Mouse (Mus musculus): ENCODE results near the gene Frmpd3. TPM values are rescaled to one million over a fixed set of nuclear protein-coding genes. Genes with fewer than 3 reads are reported as not detected.
"Not testable (repeated sequence)": the region's sequence is repeated elsewhere in the genome, so short reads cannot be mapped to it uniquely, and the experiment has no call there.

Gene Frmpd3
- not detected for total RNA-seq (2021)
- long read RNA-seq, experiment 1 = 0 reads
- long read RNA-seq, experiment 2 = 0 reads

DNA sequence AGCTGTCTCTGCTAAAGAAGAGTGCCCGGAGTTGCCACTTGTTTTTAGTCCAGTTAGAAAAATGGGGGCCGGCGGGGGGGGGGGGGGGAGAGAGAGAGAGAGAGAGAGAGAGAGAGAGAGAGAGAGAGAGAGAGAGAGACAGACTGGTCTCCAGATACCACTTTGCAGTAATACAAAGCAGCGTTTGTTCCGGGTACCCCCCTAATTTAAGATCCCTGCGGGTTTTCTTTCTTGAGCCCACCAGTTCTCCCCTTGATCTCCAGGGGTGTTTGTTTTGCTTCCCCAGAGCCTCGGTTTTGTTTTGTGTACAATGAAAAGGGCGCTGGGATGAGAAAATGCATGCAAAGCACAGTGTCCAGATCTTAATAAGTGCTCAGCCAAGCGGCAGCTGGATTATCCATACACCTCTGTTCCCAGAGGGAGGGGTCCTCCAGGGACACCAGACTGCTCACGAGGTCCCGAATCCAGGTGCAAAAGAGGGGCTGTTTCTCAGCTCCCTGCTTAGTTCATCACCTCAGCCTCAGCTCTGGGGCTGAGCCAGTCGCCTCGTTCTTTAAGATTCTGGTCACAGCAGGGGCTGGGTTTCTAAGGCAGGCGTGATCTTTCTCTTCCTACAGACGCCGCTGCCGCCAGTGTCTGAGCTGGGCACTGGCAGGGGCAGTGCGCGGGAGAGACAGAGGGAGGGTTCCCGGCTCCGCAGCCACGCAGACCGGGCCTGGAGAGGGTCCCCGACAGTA, at the start of gene Frmpd3:
TSS of gene Frmpd3 (plus strand) at position 608 of the 737 bp plus-strand sequence.
- no peak for DNase-seq

DNA sequence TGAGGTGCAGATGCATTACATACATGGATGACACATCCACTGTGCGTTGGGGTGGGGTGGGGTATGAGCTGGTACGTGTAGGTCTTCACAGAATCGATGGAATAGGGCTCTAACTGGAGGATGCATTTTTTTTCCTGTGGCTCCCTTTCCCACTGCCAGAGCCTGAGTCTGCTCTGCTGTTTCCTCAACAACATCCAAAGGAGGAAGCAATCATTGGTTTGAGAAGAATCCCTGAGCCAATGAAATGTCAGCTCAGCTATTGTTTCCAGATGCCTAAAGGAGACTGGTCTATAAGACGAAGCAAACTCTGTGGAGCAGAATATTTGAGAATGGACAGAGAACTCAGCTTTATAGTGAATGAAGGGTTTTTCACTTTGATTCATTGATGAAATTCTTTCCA, 38.3 kb upstream of the Frmpd3 start:
- DNase-seq = no peak

DNA sequence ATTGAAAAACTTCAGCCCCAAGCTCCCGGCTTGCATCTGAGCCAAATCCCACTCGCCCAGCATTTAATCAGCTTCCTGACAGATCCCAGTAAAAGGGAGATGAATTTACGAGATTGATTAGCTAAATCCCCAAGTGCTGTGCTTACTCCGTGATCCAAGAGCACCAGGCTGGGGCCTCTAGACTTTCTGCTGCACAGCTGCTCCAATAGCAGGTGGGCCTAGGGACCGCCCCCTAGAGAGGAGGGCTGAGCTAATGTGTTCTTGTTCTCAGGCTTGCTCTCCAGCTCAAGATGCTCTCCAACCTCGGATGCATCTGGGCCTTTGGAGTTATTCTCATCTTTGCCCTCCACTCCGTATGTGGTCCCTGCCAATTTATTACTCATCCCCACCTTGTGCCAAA, 36.4 kb upstream of the Frmpd3 start:
- DNase-seq = no peak

DNA sequence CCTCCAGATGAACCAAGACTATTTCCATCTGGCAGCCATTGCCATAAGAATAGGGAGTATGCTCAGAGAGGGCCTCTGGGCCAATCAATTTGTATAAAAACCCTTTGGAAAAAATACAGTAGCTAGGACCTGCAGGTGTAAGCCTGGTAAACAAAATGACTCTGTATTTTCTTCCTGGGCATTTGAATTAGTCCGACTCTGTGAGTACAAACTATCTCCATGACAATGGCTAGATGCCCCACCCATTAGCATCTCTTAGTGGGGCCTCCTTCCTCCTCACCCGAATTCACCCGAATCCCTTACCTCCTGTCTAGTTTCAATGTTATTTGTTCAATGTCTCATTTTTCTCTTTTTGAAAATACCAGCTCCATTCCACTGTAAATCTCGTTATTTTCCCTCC, 24.1 kb upstream of the Frmpd3 start:
- no peak for DNase-seq

DNA sequence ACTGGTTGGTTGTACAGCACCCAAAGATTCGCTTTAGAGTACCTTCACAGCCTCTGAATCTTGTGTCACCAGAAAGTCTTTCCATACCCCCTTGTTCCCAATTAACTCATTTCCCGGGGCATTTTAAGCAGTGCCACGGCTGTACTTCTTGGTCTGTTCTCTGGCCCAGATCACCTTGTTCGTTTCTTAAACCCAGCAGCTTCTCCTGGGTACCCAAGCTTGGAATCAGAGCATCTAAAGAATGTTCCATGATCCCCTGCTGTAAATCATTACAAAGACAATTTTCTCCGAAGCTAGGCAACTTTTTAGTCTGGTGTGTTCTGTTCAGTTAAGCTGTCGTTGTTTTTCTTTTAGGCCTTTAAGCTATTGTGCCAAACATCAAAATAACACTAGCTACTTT, 22.9 kb upstream of the Frmpd3 start:
- DNase-seq = no peak

DNA sequence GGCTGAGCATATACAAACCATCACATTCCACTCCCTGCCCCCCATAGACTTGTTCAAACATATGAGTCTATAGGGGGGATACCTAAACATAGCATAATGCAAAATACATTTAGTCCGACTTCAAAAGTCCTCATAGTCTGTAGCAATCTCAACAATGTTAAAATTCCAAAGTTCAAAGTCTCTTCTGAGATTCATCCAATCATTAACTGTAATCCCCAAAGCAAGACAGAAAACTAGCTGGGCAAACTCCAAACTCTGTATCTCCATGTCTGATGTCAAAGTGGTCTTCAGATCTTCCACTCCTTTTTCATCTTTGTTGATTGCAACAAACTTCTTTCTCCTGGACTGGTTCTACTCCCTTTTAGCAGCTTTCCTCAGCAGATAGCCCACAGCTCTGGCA, 21.4 kb upstream of the Frmpd3 start:
- not testable (repeated sequence) for DNase-seq

DNA sequence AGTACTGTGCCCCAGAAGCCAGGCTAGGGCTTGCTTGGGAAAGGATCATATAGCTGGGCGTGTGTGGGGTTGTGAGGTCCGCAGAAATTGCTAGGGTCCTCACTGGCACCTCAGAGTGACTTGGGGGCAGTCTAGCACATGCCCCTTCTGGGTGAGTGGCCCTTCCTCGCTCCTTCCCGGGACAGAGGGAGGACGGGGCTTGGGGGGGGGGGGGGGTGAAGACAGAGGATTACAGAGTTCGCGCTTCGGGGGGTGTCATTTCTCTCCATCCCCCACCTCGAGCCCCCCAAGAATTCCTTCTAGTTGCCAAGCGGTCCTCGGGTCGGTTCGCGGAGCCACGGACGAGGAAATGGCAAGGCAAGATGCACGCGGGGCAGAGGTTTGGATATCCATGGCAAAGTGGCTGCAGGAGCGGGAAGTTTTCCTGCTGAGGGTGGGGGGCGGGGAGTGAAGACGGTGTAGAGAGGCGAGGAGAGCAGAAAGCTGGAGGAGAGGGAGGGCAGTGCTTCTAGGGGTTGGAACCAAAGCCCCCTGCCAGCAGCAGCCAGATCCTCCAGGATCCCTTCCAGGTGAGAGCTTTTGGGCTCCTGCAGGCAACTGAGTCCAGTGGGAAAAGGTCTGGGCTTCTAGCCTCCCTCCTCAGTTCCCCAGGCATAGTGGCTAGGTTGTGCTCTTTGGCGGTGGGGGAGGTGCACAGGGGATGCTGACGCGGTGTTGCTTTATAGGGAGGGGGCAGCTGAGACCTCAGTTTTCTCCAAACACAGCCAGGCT, 515 bp downstream of the Frmpd3 start:
- DNase-seq = no peak

DNA sequence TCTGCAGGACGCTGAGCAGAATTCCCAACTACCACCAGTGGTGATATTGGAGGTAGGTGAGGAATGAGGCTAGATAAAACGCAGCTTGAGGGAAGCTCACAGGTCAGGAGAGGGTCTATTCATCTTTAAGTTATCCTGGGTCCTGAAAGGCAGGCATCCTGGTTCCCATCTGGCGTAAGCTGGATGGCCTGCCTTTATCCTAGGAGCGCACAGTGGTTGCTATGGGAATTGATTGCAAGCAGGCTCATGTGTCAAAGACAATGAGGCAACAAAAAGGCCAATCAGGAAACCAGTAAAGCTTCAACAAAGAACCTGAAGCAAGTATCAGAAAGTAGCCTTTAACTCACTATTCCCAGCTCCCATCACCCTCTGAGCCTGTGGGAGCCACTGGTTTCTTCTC, 33.6 kb downstream of the Frmpd3 start:
- no peak for DNase-seq

DNA sequence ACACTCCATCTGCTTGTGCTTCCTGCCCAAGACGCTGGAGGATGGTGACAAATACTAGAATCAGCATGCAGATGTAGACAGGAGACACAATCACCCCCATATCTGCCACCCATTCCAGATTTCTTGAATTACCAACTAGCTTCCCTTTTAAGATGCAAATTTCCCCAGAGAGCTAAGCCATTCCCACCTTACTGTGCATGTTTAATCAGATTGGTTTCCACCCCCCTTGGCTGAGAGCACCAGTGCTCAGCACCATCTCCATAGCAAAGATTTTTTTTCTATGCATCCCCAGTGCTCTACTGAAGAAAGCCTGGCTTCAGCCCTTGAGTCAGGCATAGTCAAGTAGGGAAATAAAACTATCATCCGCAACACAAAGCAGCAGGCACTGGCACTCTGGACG, 57.9 kb downstream of the Frmpd3 start:
- no peak for DNase-seq

DNA sequence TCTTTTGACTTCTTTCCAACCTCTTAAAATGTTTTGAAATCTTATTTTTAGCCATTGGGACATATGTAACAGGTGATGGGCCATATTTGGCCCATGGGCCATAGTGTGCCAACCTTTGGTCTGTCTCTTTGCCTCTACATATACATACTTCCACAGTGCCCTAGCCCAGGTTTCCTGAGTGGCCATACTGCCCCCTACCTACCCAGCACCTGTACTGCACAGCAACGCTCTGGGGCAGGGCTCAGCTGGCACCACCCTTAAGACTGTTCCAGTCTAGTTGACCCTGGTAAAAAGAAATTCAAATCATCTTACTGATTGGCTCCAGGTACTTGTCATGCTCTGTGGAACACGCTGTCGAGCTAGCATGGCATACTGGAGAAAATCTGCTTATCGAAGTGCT, 60.8 kb downstream of the Frmpd3 start:
- no peak for DNase-seq

DNA sequence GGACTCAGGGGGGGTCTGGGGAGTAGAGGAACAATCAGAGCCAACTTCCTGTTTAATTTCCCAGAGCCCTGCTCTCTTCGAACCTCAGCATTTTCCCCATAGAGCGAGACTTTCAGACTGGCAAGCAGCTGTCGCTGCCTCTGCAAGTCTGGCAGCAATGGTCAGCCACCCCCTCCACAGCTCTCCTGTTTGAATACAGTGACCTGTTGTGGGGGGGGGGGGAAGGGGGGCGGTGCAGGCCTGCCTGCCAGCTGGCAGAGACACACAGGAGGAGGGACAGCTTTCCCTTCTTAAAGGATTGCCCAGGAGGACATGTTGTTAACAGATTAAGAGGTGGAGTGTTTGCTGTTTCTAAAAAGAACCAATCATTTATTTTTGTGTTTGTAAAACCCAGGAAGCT, 64.0 kb downstream of the Frmpd3 start:
- DNase-seq = no peak

DNA sequence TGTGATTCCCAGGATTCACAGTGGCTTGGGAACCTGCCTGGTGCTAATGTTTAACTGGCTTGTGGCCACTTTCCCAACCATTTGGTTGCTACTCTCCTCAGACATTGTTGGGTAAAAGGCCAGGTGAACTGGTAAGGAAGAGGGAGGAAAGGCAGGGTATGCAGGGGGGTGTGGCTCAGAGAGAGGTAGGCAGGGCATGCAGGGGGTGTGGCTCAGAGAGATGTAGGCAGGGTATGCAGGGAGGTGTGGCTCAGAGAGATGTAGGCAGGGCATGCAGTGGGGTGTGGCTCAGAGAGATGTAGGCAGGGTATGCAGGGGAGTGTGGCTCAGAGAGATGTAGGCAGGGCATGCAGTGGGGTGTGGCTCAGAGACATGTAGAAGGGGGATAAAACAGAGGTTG, 64.4 kb downstream of the Frmpd3 start:
- DNase-seq = no peak

DNA sequence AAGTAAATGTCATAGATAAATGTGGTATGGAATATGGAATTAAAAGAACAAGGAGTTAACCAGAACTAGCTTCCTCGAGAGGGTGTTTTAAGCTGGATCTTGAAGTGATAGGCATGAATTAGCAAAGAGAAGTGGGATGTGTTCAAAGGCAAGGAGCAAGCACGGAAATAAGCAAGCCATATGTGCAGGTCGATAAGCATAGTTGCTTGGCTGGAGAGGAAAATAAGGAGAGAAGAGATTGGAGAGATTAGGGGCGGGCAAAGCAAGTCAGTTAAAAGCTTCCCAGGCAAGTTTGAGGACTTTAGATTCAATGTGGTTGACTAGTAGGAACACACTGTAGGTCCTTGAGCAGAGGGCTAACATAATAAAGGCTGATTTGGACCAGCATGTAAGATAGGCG, 65.5 kb downstream of the Frmpd3 start:
- DNase-seq = no peak

DNA sequence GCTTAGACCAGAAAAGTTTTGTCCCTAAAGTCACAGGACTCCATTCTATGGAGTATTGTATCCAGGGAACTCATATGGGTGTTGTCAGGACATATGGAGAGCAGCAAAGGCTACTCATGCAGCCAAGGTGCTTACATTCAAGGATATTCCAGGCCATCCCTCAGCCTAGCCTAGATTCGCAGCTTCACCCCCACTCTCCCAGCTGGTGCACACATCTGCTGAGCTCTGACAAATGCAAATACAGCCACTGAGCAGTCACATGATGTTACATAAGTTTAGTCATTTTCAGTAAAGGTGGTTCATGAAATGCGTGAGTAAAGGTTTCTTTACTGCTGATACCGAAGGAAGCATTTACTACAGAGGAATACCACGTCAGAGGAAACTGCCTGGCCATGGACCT, 76.4 kb downstream of the Frmpd3 start:
- DNase-seq = no peak

DNA sequence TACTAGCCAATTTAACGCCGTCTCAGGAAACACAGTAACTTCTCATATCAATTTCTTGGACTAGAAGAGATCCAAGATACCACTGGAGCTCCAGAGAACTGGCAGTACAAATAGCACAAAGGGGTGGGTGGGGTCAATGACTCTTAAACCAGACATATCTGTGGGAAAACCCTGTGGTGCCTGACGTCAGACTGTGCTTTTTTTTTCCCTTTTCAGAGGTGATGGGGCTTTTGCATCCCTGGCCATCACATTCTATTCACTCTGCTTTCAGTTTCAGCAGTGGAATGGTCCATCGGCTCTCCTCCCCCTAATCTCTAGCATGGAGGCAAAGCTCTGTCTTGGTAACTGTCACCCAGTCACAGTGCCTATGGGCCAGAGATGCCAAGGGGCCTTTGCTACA, 85.1 kb downstream of the Frmpd3 start:
- DNase-seq = no peak

DNA sequence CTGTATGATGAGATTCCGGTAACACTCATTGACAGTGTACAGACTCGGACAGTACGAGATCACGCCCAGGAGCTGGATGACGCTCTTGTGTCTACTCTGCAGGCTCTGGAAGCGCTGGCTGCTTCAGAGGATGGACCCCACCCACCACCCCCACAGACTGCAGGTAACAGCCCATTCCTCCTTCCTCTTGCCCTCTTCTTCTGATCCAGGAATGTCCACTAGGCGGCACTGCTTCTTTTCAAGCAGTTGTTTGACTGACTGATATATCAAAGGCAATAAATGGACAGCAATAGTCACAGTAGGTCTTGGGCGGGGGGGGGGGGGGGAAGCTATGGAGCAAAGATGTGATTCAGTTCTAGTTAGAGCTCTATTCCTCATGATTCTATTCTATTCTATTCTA, 86.2 kb downstream of the Frmpd3 start:
- no peak for DNase-seq

DNA sequence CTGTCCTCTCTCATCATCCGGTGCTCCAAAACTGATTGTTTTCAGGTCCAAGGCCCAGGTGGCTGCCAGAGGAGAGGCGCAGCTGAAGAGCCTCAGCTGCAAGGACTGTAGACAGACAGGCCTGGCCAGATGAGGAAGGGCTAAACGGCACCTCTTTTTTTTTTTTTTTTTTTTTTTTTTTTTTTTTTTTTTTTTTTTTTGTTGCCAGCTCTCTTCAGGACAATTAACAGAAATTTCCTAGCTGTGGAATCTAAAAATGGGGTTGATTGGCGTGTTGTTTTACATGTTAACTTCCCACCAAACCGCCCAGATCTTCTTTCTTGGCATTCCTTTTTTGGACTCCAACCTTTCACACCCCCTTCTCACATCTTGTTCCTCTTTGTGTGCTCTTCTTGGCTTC, 87.9 kb downstream of the Frmpd3 start:
- DNase-seq = no peak

DNA sequence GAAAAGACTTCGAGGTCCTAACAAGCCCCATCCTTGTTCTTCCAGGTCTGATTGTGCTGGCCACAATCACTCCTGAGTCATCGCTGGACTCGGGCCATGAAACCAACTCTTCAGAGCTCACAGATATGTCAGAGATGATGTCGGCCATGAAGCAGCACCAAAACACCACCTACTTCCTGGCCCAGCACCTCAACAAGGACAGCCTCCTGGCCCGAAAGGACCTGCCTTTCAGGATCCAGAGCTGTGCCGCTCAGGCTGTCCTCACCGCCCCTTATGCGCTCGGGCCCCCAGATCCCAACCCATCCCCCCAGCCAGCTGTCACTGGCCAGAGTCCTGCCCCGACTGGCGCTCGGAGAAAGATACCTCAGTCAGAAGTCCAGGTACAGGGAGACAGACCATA, 88.4 kb downstream of the Frmpd3 start:
- no peak for DNase-seq

DNA sequence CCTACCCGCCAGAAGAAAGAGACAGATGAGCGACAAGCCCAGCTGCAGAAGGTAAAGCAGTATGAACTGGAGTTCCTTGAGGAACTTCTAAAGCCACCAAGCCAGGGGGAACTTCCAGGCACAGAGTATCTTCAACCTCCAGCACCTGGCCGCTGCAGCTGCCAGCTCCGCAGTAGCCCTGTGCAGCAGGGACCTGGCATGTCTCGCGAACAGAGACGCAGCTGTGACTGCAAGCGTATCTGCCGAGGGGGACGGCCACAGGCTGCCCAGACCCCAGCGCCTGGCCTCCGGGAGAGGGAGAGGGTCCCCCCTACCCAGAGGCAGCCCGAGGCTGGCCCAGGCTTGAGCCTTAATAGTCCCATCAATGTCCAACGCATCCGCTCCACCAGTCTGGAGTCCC, 89.9 kb downstream of the Frmpd3 start:
- no peak for DNase-seq

DNA sequence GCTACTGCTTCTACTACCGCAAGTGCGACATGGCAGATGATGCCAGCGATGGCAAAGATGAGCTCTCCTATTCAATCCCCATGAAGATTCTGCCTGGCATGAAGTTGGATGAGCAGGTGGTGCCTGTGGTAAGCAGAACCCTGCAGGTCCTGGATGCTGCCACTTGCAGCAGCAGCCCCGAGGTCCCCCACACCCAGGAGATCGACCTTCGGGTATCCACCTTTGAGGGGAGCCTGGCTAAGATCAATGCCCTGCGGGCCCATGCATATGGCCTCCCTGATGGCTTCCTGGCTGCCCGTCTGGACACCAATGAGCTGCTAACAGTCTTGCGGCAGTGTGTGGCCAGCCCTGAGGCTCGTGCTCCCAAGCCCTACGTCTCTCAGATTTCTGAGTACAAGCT, 90.7 kb downstream of the Frmpd3 start:
- DNase-seq = no peak

DNA sequence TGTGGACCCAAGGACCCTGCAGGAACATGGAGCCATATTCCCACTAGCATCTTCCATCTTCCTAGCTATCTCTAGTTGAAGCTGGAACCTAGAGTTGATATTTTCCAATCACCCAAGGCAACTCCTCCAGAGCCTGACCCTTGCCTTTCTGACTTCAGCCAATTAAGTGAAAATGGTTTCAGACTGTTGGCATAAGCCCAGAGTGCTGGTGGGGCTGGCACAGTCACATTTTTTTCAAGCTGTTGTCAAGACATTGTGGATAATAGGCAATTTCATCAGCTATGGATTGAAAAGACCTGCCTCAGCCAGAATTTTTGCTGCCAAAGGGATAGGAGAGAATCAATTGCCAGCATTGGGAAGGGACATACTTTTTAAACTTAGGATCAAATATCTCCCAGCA, 95.8 kb downstream of the Frmpd3 start:
- DNase-seq = no peak

DNA sequence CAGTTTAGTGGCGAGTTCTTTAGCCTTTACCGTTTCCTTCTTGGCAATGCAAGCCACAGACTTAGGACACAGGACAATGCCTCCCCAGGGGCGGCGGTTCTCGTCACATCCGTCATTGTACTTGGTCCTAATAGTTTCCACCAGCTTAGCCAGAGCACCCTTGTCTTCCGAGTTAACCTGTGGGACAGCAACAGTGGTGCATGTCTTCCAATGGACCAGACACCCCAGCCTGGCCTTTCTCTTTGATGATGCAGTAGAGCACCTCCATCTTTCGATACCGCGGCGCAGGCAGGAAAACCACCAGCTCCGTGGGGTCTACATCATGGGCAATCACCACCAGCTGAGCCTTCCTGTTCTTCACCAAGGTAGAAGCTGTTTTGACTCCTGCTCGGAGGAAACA, 103.5 kb downstream of the Frmpd3 start:
- no peak for DNase-seq

DNA sequence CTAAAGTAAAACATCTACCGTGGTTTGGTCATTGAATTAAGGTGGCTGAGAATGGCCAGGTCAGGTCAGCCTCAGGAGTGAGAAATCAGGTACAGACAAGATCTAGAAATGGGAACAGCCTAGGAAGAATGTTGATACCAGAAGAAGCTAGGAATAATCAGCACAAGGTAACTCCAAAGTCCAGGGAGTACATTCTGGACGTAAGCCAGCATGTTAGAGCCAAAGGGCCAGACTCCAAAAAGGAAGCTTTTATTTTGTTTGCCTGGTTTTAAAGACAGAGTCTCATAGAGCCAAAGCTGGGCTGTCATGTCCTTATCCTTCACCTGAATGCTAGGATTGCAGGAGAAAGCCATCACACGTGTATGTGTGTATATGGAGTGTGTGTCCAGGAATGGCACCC, 108.0 kb downstream of the Frmpd3 start:
- DNase-seq = no peak

DNA sequence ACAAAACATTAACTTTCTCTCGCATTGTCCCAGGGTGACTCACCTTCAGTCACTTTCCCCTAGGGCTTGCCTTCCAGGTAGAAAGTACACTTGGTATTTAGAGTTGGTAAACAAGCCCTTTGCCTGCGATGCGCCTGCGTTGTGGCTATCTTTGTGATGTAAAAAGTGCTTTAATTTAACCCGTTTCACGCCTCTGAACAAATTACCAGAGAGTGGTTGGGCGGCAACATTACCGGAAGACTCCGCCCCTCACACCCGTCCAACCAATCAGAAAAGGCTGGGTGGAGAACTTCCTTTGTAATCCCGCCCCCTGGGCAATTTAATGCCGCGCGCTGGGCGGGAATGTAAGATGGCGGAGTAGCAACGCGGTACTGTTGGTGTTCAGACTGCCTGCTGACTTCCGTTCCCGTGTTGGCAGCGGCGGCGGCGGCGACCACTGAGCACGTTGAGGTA, 114.2 kb downstream of the Frmpd3 start, which contains the start of gene Prps1:
TSS of gene Prps1 (plus strand) at position 335 of the 453 bp plus-strand sequence.
- peak; percentile 64 for DNase-seq

Measured in gastrocnemius, postnatal 25 days (tissue).